Mouse (Mus musculus) C2C12 (cell line): Measurements from ENCODE around the gene Ngly1. TPM values are rescaled to one million over a fixed set of nuclear protein-coding genes. Genes with fewer than 3 reads are reported as not detected.

Source experiments
- H3K27me3 ChIP-seq: one replicate; pipeline ENCODE4 v1.6.1; 2011; ENCODE audit not compliant: control insufficient read depth, insufficient read depth, insufficient read length
- H3K36me3 ChIP-seq: one replicate; pipeline ENCODE4 v1.6.1; 2011; ENCODE audit not compliant: control insufficient read depth, insufficient read depth
- H3K4me3 ChIP-seq: one replicate; pipeline ENCODE4 v1.5.1; 2011; ENCODE audit warnings: mild to moderate bottlenecking, control low read depth; ENCODE audit not compliant: poor library complexity, insufficient read depth, severe bottlenecking
- H3K79me2 ChIP-seq: one replicate; pipeline ENCODE4 v1.6.1; 2011; ENCODE audit not compliant: control insufficient read depth, insufficient read depth
- H3K79me3 ChIP-seq: one replicate; pipeline ENCODE4 v1.6.1; 2011; ENCODE audit warnings: low read depth, control low read depth
- H3ac ChIP-seq: one replicate; pipeline ENCODE3; 2011; ENCODE audit warnings: low read depth; ENCODE audit not compliant: control insufficient read depth, insufficient read length
- CEBPB ChIP-seq: IDR thresholded peaks from one replicate; pipeline ENCODE4 v1.6.1; 2011; ENCODE audit warnings: low read depth, mild to moderate bottlenecking, control low read depth, moderate library complexity
- CTCF ChIP-seq: IDR thresholded peaks from one replicate; pipeline ENCODE4 v1.5.1; 2011; ENCODE audit not compliant: control insufficient read depth, insufficient read depth, insufficient read length
- FOSL1 ChIP-seq: IDR thresholded peaks from one replicate; pipeline ENCODE4 v1.8.0; 2011; ENCODE audit warnings: mild to moderate bottlenecking, low read length; ENCODE audit not compliant: poor library complexity, insufficient read depth, severe bottlenecking
- MAX ChIP-seq: IDR thresholded peaks from one replicate; pipeline ENCODE4 v1.6.1; 2011; ENCODE audit warnings: mild to moderate bottlenecking, control low read depth
- MYOD1 ChIP-seq: IDR thresholded peaks from one replicate; pipeline ENCODE4 v1.6.1; 2011; ENCODE audit warnings: low read depth; ENCODE audit not compliant: control insufficient read depth, insufficient read length
- MYOG ChIP-seq: IDR thresholded peaks from one replicate; pipeline ENCODE4 v1.6.1; 2011; ENCODE audit not compliant: control insufficient read depth, insufficient read length; ENCODE audit errors: extremely low read depth
- USF1 ChIP-seq: IDR thresholded peaks from one replicate; pipeline ENCODE4 v1.6.1; 2011; ENCODE audit warnings: low read depth, mild to moderate bottlenecking, control low read depth, moderate library complexity
- polyA plus RNA-seq: library from polyadenylated mRNA; unstranded; fragments of >200 nt; fragmentation: generic; extraction: Trizol; gene quantifications from one replicate; pipeline ENCODE4 v1.2.1, GENCODE M21; 2012; ENCODE audit warnings: missing spikeins

Ngly1 gene
- polyA plus RNA-seq, 1 experiment = 7.4 TPM

DNA sequence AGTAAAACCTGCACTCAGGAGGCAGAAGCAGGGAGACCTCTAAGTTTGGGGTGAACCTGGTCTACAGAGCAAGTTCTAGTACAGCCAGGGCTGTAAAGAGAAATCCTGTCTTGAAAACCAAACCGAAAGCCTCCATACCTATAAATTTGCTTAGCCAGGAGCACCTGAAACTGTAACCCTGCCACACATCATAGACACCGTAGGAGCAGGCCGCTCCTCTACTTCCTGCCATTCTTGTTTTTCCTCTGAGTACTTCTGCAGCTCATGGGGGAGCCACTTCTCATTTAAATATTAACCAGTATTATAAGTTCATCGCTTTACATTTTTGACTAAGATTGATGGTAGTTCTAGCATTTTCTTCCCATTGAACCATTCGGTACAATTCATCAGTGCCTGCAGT is 17.9 kb downstream of the Ngly1 start:
- H3K4me3 ChIP-seq = no peak overlapping the region
- H3K79me2 ChIP-seq = no peaks in the 10 kb centered on the region
- H3K79me3 ChIP-seq = no peaks in the 10 kb centered on the region
- H3ac ChIP-seq = no peak overlapping the region
- no peaks in the 10 kb centered on the region for H3K27me3 ChIP-seq
- no peak for TF ChIP-seq MAX
- no peak for TF ChIP-seq MYOD1
- no peaks in the 10 kb centered on the region for H3K36me3 ChIP-seq

DNA sequence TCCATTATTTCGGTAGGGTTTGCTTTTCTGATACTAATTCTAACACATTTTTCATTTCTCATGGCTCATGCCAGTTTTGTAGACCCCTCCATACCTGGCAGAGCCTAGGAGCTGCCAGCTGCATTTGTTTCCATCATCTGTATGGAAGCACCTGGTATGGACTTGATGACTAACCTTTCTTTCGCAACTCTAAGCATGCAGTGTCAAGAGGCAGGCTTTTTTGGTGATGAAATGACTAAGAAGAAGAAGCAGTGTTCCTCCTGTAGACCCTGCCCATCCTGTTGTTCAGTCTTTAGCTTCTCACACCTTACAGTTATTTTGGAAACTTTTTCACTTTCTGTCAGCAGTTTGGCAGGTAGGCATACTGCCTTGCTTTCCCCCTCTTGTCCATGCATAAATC is 20.7 kb downstream of the Ngly1 start:
- no peaks in the 10 kb centered on the region for H3K79me2 ChIP-seq
- no peaks in the 10 kb centered on the region for H3K27me3 ChIP-seq
- no peaks in the 10 kb centered on the region for H3K79me3 ChIP-seq
- H3K4me3 ChIP-seq = no peak overlapping the region
- no peak overlapping the region for H3ac ChIP-seq
- H3K36me3 ChIP-seq = no peaks in the 10 kb centered on the region
- no peak for TF ChIP-seq MAX
- no peak for TF ChIP-seq MYOD1
- TF ChIP-seq MYOG = no peak
- no peak for TF ChIP-seq CEBPB
- no peak for TF ChIP-seq FOSL1
- no peak for TF ChIP-seq CTCF
- TF ChIP-seq USF1 = no peak

DNA sequence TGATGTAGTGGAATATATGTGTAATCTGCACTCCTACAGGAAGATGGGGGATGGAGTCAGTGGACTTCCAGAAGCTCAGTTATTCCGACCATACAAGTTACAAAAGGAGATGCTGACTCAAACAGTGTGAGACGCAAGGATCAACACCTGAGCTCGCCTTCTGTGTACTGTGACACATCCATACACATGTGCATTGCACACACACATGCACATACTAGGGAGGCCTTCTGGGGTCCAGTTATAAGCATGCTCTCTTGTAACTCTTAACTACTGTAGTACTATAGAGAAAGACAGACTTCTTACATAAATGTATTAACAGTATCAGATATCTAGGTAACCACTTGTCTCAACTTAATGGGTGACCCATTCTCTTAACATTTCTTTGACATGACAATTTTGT is 24.6 kb downstream of the Ngly1 start:
- Histone ChIP-seq H3K27me3 (no peaks in the 10 kb centered on the region), H3K79me3 (no peaks in the 10 kb centered on the region), H3ac (no peak overlapping the region), H3K4me3 (no peak overlapping the region), H3K79me2 (no peaks in the 10 kb centered on the region), H3K36me3 (no peaks in the 10 kb centered on the region)
- no peak for TF ChIP-seq USF1
- no peak for TF ChIP-seq CTCF
- TF ChIP-seq MYOG = no peak
- no peak for TF ChIP-seq MYOD1
- TF ChIP-seq CEBPB = no peak
- TF ChIP-seq FOSL1 = no peak
- no peak for TF ChIP-seq MAX

DNA sequence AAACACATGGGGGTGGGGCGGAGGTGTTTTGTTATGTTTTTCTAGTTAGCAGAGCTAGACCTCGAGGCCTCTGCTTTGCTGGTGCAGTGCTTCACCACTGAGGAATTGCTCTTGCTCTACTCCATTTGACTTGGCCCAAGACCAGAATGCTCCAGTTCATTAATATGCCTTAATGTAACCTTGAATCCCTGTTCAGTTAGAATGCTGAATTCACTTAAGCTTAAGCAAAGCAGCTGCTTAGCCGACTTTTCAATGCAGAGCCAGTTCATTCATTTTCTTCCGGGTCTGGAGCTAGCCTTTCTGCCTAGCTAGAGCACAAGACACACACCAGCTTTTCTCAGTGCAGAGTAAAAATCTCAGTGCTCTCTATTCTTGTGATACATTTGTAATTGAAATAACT is 30.1 kb downstream of the Ngly1 start:
- H3K79me3 ChIP-seq = no peaks in the 10 kb centered on the region
- H3ac ChIP-seq = no peak overlapping the region
- no peaks in the 10 kb centered on the region for H3K79me2 ChIP-seq
- H3K27me3 ChIP-seq = no peaks in the 10 kb centered on the region
- TF ChIP-seq USF1 (no peak), FOSL1 (no peak), CTCF (no peak), MYOD1 (no peak), CEBPB (no peak), MAX (no peak), MYOG (no peak)
- no peak overlapping the region for H3K4me3 ChIP-seq
- H3K36me3 ChIP-seq = no peaks in the 10 kb centered on the region

DNA sequence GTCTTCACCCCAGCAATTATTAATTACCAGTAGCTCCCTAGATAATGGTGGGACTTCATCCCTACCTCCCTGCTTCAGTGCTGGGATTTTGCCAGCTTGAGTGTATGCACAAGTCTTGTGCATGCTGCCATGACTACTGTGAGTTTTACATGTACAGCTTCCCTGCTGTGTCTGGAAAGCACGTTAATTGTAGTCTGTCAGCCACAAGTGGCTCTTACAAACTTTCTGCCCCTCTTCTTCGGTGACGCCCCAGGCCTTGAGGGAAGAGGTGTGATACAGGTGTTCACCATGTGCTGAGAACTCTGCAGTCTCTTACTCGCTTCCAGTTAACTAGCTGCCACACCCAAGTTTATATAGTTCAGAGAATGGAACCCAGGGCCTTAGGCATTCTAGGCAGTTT is 34.9 kb downstream of the Ngly1 start:
- Histone ChIP-seq H3K79me2 (no peaks in the 10 kb centered on the region), H3K36me3 (no peaks in the 10 kb centered on the region), H3K79me3 (no peaks in the 10 kb centered on the region), H3K27me3 (no peaks in the 10 kb centered on the region), H3K4me3 (no peak overlapping the region), H3ac (no peak overlapping the region)
- TF ChIP-seq MYOG (no peak), MYOD1 (no peak), USF1 (no peak), FOSL1 (no peak), MAX (no peak), CEBPB (no peak), CTCF (no peak)

DNA sequence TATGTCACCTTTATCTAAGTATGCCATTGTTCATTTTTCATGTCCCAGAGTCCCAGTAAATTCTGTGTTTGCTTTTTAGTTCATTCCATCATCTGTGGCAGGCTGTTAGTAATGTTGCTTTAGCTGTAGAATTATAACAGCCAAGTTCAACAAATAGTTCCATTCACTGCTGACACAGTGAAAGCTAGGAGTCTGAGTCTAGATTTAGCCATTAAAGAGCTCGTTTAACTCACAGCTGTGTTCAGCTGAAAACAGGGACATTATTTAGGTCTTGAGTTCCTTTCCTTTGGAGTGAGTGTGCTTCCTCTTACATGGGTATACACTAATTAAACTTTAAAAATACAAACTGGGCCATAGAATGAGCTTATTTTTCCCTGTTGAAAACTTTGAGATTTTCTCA is 43.3 kb downstream of the Ngly1 start:
- no peaks in the 10 kb centered on the region for H3K36me3 ChIP-seq
- TF ChIP-seq MYOG = no peak
- TF ChIP-seq CTCF = no peak
- no peak for TF ChIP-seq MAX
- TF ChIP-seq CEBPB = no peak
- H3K27me3 ChIP-seq = no peaks in the 10 kb centered on the region
- no peak overlapping the region for H3ac ChIP-seq
- H3K79me2 ChIP-seq = no peaks in the 10 kb centered on the region
- H3K79me3 ChIP-seq = no peaks in the 10 kb centered on the region
- H3K4me3 ChIP-seq = no peak overlapping the region

DNA sequence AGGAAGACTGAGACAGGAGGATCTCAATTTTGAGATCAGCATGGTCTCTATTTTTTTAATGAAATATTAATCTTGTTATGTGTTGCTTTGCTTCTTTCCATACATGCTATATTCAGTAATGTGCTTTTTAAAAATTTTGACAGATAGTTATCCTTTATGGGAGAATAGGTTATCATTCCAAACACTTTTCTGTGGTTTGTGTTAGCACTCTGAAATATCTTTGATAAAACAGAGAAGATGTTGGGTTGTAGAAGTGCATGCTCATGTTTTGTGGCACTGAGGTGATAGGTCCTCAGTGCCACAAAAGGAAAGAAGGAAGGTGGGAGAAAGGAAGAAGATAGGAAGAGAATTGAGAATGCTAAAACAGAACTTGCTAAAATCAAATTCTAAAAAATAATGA is 43.9 kb downstream of the Ngly1 start:
- H3ac ChIP-seq = no peak overlapping the region
- no peaks in the 10 kb centered on the region for H3K27me3 ChIP-seq
- H3K79me3 ChIP-seq = no peaks in the 10 kb centered on the region
- no peak for TF ChIP-seq MAX
- TF ChIP-seq CTCF = no peak
- TF ChIP-seq MYOG = no peak
- TF ChIP-seq MYOD1 = no peak
- no peak for TF ChIP-seq CEBPB
- no peak for TF ChIP-seq FOSL1
- H3K79me2 ChIP-seq = no peaks in the 10 kb centered on the region
- H3K4me3 ChIP-seq = no peak overlapping the region
- no peaks in the 10 kb centered on the region for H3K36me3 ChIP-seq
